In genomic region chr2:172042125-172042524, GRCm38 (mm10) we compare ENCODE assay signal across 8 mouse cellular contexts. TPM values are rescaled to one million over a fixed set of nuclear protein-coding genes. Genes with fewer than 3 reads are reported as not detected.
DNase-seq lines count a peak whose midpoint lies in the region; TF ChIP-seq lines count a peak whose summit lies in the region.

No protein-coding gene starts in this region.

- intact Hi-C loops in left cerebral cortex, adult 2 months (cut with DNase I): loop anchor here (5.0 kb wide), 4 partner anchors 120 to 1130 kb away; no protein-coding TSS in a partner anchor

- peak overlapping the region; percentile 40; the same call in 1 of the 2 replicates for H3K27ac ChIP-seq in left cerebral cortex, adult 2 months

- peak; percentile 83 for DNase-seq in R1 (ENCODE audit: low read depth, low spot score)
- peak; percentile 39 to 40 for DNase-seq in cerebellum, postnatal 14 days
- peak; percentile 44 to 47 for DNase-seq in frontal cortex, postnatal 25 days (ENCODE audit: low spot score in 2 of 2)
- peak; percentile 57 for DNase-seq in hindlimb bud, embryonic 11.5 days (ENCODE audit: extremely low spot score, low read depth, low spot score)
- DNase-seq in left cerebral cortex, adult 2 months (ENCODE audit: extremely low spot score in 1 of 2, low spot score in 2 of 2): peak; percentile 71 to 74
- DNase-seq in lung, postnatal 4 days: peak; percentile 82 to 87
- DNase-seq in right cerebral cortex, postnatal 25 days: peak; percentile 72
- DNase-seq in thymus, postnatal 25 days: no peak

- peak overlapping the region; percentile 52 for H3K4me3 ChIP-seq in left cerebral cortex, adult 2 months

- no peak; the same call in 1 of the 2 replicates for TF ChIP-seq CTCF in left cerebral cortex, adult 2 months (IDR thresholded peaks at IDR 0.05)

RNA-seq across cellular contexts. Expression of gene Cbln4, which starts 1.1 kb away (rescaled TPM):
- 10 to 100 TPM; 28.0 to 28.5 TPM for total RNA-seq in left cerebral cortex, adult 2 months (2021)
